Mouse (Mus musculus): ENCODE data around the gene Slc35a2. TPM values are rescaled to one million over a fixed set of nuclear protein-coding genes. Genes with fewer than 3 reads are reported as not detected.

The Slc35a2 gene
- total RNA-seq (2012; rRNA removed) (28.8 and 30.6 TPM in 2 replicates), total RNA-seq (2014; rRNA removed) (15.2 and 21.2 TPM in 2 replicates), polyA plus RNA-seq (2012; ENCODE audit: insufficient read length, low read depth) (25.5 and 26.4 TPM in 2 replicates)

DNA sequence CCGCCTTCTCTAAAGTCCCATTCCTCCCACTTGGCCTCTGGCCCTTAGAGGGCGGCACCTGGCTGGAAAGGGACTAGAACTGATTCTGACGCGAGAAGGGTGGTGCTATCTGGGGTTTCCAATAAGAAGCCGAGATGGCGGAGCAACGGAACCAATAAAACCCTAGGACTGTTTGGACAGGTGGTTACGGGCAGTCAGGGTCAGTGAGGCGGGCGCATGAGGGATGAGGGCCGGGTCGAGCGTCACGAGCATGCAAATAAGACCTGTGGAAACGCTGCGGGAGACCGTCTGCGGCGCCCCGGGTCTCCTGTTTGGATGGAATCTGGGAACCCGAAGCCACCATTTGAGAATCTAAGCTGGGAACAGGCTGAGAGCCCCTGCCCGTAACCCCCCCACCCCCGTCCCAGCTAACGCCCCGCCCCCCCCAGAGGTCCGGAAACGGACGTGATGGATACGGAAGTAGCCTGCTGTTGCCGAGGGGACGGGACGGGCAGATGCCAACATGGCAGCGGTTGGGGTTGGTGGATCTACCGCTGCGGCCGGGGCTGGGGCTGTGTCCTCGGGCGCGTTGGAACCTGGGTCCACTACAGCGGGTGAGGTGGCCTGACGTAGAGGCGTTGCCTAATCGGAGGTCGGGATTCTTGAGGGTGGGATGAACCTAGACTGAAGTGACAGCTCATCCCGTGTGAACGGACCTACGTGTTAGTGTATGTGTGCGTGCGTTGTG lies at the start of gene Slc35a2:
Gene Slc35a2, plus strand, starts transcription at position 188 of the 727 bp plus-strand sequence.
- Histone ChIP-seq H3K27me3 (replicated peaks) (no peaks in the 10 kb centered on the region), H3K4me2 (ENCODE audit: insufficient read depth, low read depth, poor library complexity, severe bottlenecking) (peak within 1 kb of the TSS; percentile 78), H3K79me2 (replicated peaks; ENCODE audit: control insufficient read depth, extremely low read depth, insufficient read depth, poor library complexity, severe bottlenecking) (peaks cover 32% of the 10 kb centered on the region), H3K36me3 (replicated peaks in 1 of 2; ENCODE audit: control insufficient read depth in 1 of 2, insufficient read depth in 1 of 2, low read length in 1 of 2) (peaks cover 34 to 44% of the 10 kb centered on the region in 2 experiments), H3K4me1 (ENCODE audit: control insufficient read depth in 1 of 2, insufficient read depth in 2 of 2) (peaks cover 4 to 12% of the 10 kb centered on the region in 2 experiments; a peak in 2 of 4 replicates), H3K9ac (ENCODE audit: insufficient read depth, low read depth) (peak within 1 kb of the TSS; percentile 78), H3K27ac (ENCODE audit: insufficient read depth, low read depth) (peak within 1 kb of the TSS; percentile 87), H3K4me3 (replicated peaks in 1 of 3; ENCODE audit: low read depth in 2 of 3, low read length in 2 of 3, poor library complexity in 1 of 3) (peak within 1 kb of the TSS; percentile 67 to 98 (median 69)), H3K9me3 (replicated peaks; ENCODE audit: low read length) (no peaks in the 10 kb centered on the region)
- dilution Hi-C loops (cut with MboI; ENCODE audit: extremely low pct_ligation_motif_present, extremely low pct_unique_long_range_greater_than_20kb, low sequenced_read_pairs) (no loop called here), in situ Hi-C loops (cut with MboI; ENCODE audit: low pct_ligation_motif_present, low pct_unique_long_range_greater_than_20kb, low sequenced_read_pairs) (no loop called here)
- DNase-seq (ENCODE audit: extremely low read depth): peak; percentile 88
- TF ChIP-seq ETS1 (conservative IDR thresholded peaks at IDR 0.05; ENCODE audit: low read depth, low read length) (0 out of 2 replicates have a peak, but pooled peaks have one; percentile 26), MAX (IDR thresholded peaks at IDR 0.05; ENCODE audit: low read length) (no peak), ELF1 (IDR thresholded peaks at IDR 0.05; ENCODE audit: low read depth, low read length) (peak; percentile 84), RAD21 (IDR thresholded peaks at IDR 0.05; ENCODE audit: low read depth, low read length) (no peak; the same call in 1 of the 2 replicates), UBTF (IDR thresholded peaks at IDR 0.05; ENCODE audit: low read depth, low read length) (no peak), SIN3A (IDR thresholded peaks at IDR 0.05; ENCODE audit: low read length) (peak; percentile 65), MEF2A (IDR thresholded peaks at IDR 0.05; ENCODE audit: borderline replicate concordance, low read depth, low read length) (no peak; the same call in none of the 2 replicates), HCFC1 (IDR thresholded peaks at IDR 0.05; ENCODE audit: low read depth, low read length) (peak; percentile 61), MXI1 (IDR thresholded peaks at IDR 0.05; ENCODE audit: low read depth, low read length) (0 out of 2 replicates have a peak, but pooled peaks have one; percentile 42), TCF12 (IDR thresholded peaks at IDR 0.05; ENCODE audit: low read depth, low read length) (peak; percentile 16), MAZ (IDR thresholded peaks at IDR 0.05; ENCODE audit: low read depth, low read length) (peak; percentile 46; the same call in 1 of the 2 replicates), CHD2 (IDR thresholded peaks at IDR 0.05; ENCODE audit: low read length) (peak; percentile 65; the same call in 1 of the 2 replicates), KAT2A (IDR thresholded peaks at IDR 0.05; ENCODE audit: insufficient replicate concordance, low read length) (no peak), BHLHE40 (IDR thresholded peaks at IDR 0.05; ENCODE audit: low read depth, low read length) (peak; percentile 78), SMC3 (IDR thresholded peaks at IDR 0.05; ENCODE audit: low read depth, low read length) (no peak), POLR2A (IDR thresholded peaks at IDR 0.05; ENCODE audit: low read depth, low read length) (peak; percentile 67), GABPA (IDR thresholded peaks at IDR 0.05; ENCODE audit: insufficient replicate concordance, low read depth, low read length) (no peak), EP300 (IDR thresholded peaks at IDR 0.05; ENCODE audit: low read length) (no peak), USF1 (IDR thresholded peaks at IDR 0.05; ENCODE audit: low read depth, low read length) (no peak), IRF4 (IDR thresholded peaks at IDR 0.05; ENCODE audit: low read depth, low read length) (0 out of 2 replicates have a peak, but pooled peaks have one; percentile 9), E2F4 (IDR thresholded peaks at IDR 0.05; ENCODE audit: insufficient replicate concordance, low read depth, low read length) (no peak), USF2 (conservative IDR thresholded peaks at IDR 0.05; ENCODE audit: low read depth, low read length) (no peak), CHD1 (IDR thresholded peaks at IDR 0.05; ENCODE audit: low read depth, low read length) (no peak), MAFK (IDR thresholded peaks at IDR 0.05; ENCODE audit: insufficient replicate concordance, low read length) (no peak), ZC3H11A (IDR thresholded peaks at IDR 0.05; ENCODE audit: low read depth, low read length) (no peak), ZMIZ1 (IDR thresholded peaks at IDR 0.05; ENCODE audit: low read depth, low read length) (peak; percentile 82), MYC (IDR thresholded peaks at IDR 0.05; ENCODE audit: low read depth, low read length) (no peak), RCOR1 (conservative IDR thresholded peaks at IDR 0.05; ENCODE audit: low read depth, low read length) (no peak), NRF1 (IDR thresholded peaks at IDR 0.05; ENCODE audit: low read depth, low read length) (no peak), PAX5 (IDR thresholded peaks at IDR 0.05; ENCODE audit: low read length) (no peak), POLR2AphosphoS2 (IDR thresholded peaks at IDR 0.05; ENCODE audit: low read depth, low read length) (peak; percentile 99), CTCF (conservative IDR thresholded peaks at IDR 0.05 in 1 of 2, IDR thresholded peaks at IDR 0.05 in 1 of 2; ENCODE audit: low read depth in 2 of 2, low read length in 2 of 2) (peak in 1 of 2 experiments; percentile 26; a peak in 1 of 4 replicates), TBP (conservative IDR thresholded peaks at IDR 0.05; ENCODE audit: low read depth, low read length) (no peak), ZKSCAN1 (IDR thresholded peaks at IDR 0.05; ENCODE audit: borderline replicate concordance, low read depth, low read length) (no peak), JUND (conservative IDR thresholded peaks at IDR 0.05; ENCODE audit: low read depth, low read length) (no peak), JUN (IDR thresholded peaks at IDR 0.05; ENCODE audit: insufficient read depth, low read depth, low read length) (no peak), NELFE (IDR thresholded peaks at IDR 0.05; ENCODE audit: low read depth, low read length) (no peak; the same call in 1 of the 2 replicates), ZNF384 (IDR thresholded peaks at IDR 0.05; ENCODE audit: low read depth, low read length) (no peak)
